Mouse (Mus musculus) brain, embryonic 14.5 days (tissue): ENCODE results near the gene Cstf3.

Experiments used
- CTCF ChIP-seq: fragments of 200-500 bp; IDR thresholded peaks from 2 replicates; pipeline ENCODE4 v1.5.1; 2012; ENCODE audit warnings: inconsistent platforms, mild to moderate bottlenecking, moderate library complexity, borderline replicate concordance; ENCODE audit not compliant: insufficient read depth, insufficient read length; ENCODE audit errors: extremely low read depth
- POLR2A ChIP-seq: fragments of 200-500 bp; IDR thresholded peaks from 2 replicates; pipeline ENCODE4 v1.6.1; 2012; ENCODE audit warnings: mild to moderate bottlenecking, inconsistent platforms, borderline replicate concordance; ENCODE audit not compliant: poor library complexity, insufficient read depth, insufficient read length, severe bottlenecking; ENCODE audit errors: extremely low read depth

GRCm38 (mm10) chr2:104658659-104659058 lies 68.3 kb downstream of the Cstf3 start:
- TF ChIP-seq CTCF (no peak), POLR2A (no peak)
